Mouse (Mus musculus) liver, adult 2 months (tissue): ENCODE data around the gene Twnk. TPM values are rescaled to one million over a fixed set of nuclear protein-coding genes. Genes with fewer than 3 reads are reported as not detected.

Experiments
- DNase-seq: peaks from one replicate; pipeline ENCODE4 v3.0.0-alpha.2; 2011; ENCODE audit warnings: low read depth, low spot score; ENCODE audit errors: extremely low read depth
- H3K27ac ChIP-seq: fragments of 200-500 bp; replicated peaks from 2 replicates; pipeline ENCODE4 v1.5.1; 2012; ENCODE audit warnings: low read depth, mild to moderate bottlenecking, control low read depth, inconsistent platforms, low read length; ENCODE audit not compliant: insufficient read depth
- H3K27me3 ChIP-seq: fragments of 200-500 bp; 2 replicates; pipeline ENCODE4 v1.6.1; 2012; ENCODE audit warnings: mild to moderate bottlenecking, moderate library complexity, low read length, inconsistent platforms; ENCODE audit not compliant: control insufficient read depth, insufficient read depth
- H3K36me3 ChIP-seq: fragments of 200-500 bp; 2 replicates; pipeline ENCODE4 v1.6.1; 2012; ENCODE audit warnings: low read length, inconsistent platforms; ENCODE audit not compliant: control insufficient read depth, insufficient read depth
- H3K4me1 ChIP-seq: fragments of 200-500 bp; 2 replicates; pipeline ENCODE4 v1.6.1; 2011; ENCODE audit warnings: low read length; ENCODE audit not compliant: control insufficient read depth, insufficient read depth
- H3K4me3 ChIP-seq: fragments of 200-500 bp; 2 replicates; pipeline ENCODE4 v1.5.1; 2011; ENCODE audit warnings: low read depth, mild to moderate bottlenecking, control low read depth, low read length, moderate library complexity; ENCODE audit not compliant: insufficient read depth
- H3K79me2 ChIP-seq: fragments of 200-500 bp; 2 replicates; pipeline ENCODE4 v1.6.1; 2012; ENCODE audit warnings: inconsistent platforms, mild to moderate bottlenecking, low read length, moderate library complexity; ENCODE audit not compliant: control insufficient read depth, insufficient read depth
- H3K9ac ChIP-seq: fragments of 200-500 bp; 2 replicates; pipeline ENCODE4 v1.6.1; 2012; ENCODE audit warnings: low read depth, mild to moderate bottlenecking, control low read depth, inconsistent platforms, low read length
- CTCF ChIP-seq: fragments of 200-500 bp; IDR thresholded peaks from 2 replicates; pipeline ENCODE4 v1.5.1; 2011; ENCODE audit warnings: low read depth, low read length, control low read depth
- POLR2A ChIP-seq: fragments of 200-500 bp; IDR thresholded peaks from 2 replicates; pipeline ENCODE4 v1.6.1; 2011; ENCODE audit warnings: low read length, control low read depth; ENCODE audit not compliant: insufficient read depth; ENCODE audit errors: extremely low read depth
- WGBS: fragments of 180-500 bp; shearing (Covaris S2); methylation state at CpG from one replicate; pipeline ENCODE4 v1.1.7; 2018; 5-methylcytosine and 5-hydroxymethylcytosine counted together
- polyA plus RNA-seq: library from polyadenylated mRNA; depleted of rRNA; stranded (reverse); fragments of >200 nt; gene quantifications from 2 replicates; pipeline ENCODE4 v1.2.3, GENCODE M21; 2012; rRNA removed
- total RNA-seq: library from RNA; depleted of rRNA; stranded (reverse); fragments of >200 nt; gene quantifications from 2 replicates; pipeline ENCODE4 v1.2.3, GENCODE M21; 2014; rRNA removed

The Twnk gene
- total and polyA plus RNA-seq, 2 experiments: 7.8 to 11.9 TPM

DNA sequence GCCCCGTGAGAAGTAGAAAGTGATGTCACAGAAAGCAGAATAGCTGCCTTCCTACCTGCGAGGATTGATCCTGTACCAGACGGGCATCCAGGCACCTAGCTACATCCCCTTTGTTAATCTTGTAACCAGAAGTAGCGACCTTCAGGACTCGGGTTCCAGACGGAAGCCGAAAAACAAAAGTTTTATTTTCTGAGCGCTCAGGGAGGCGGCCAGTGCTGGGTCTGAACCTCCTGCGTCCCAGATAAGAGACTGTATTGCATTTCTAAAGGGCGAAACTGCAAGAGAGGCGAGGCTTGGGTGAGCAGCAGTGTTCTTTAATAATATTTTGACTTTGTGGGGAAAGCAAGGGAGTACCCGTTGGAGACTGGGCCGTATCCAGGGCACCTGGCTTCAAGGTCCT is 53.4 kb downstream of the Twnk start:
- Histone ChIP-seq H3K27me3 (peaks cover 3% of the 10 kb centered on the region; the same call in 1 of the 2 replicates), H3K4me1 (peaks cover 2% of the 10 kb centered on the region; the same call in 1 of the 2 replicates), H3K4me3 (peak overlapping the region; percentile 54), H3K79me2 (no peaks in the 10 kb centered on the region), H3K9ac (peak overlapping the region; percentile 58), H3K27ac (peak overlapping the region; percentile 85), H3K36me3 (no peaks in the 10 kb centered on the region)
- WGBS: 5% methylated on average over 14 of the region's 14 CpGs
- no peak for TF ChIP-seq POLR2A
- no peak for TF ChIP-seq CTCF
- DNase-seq: no peak

Other genes starting within 250 kb of the Twnk start
- gene Pax2, start 249.6 kb upstream of the Twnk start, total RNA-seq: not detected in 2 replicates
- gene Pax2, start 249.6 kb upstream of the Twnk start, polyA plus RNA-seq: not detected in 2 replicates
- 15.1 and 19.3 TPM in 2 replicates for gene Slf2, start 74.5 kb upstream of the Twnk start, total RNA-seq
- 4.9 and 7.9 TPM in 2 replicates for gene Slf2, start 74.5 kb upstream of the Twnk start, polyA plus RNA-seq
- gene Sema4g, start 16.6 kb upstream of the Twnk start, total RNA-seq: 58.5 and 79.0 TPM in 2 replicates
- 413 and 566 TPM in 2 replicates for gene Sema4g, start 16.6 kb upstream of the Twnk start, polyA plus RNA-seq
- gene Mrpl43, start 779 bp downstream of the Twnk start, total RNA-seq: 26.6 and 32.3 TPM in 2 replicates
- gene Mrpl43, start 779 bp downstream of the Twnk start, polyA plus RNA-seq: 76.2 and 80.0 TPM in 2 replicates
- gene Lzts2, start 8.8 kb downstream of the Twnk start, total RNA-seq: 3.4 and 4.6 TPM in 2 replicates
- gene Lzts2, start 8.8 kb downstream of the Twnk start, polyA plus RNA-seq: 14.2 and 14.3 TPM in 2 replicates
- not detected in 2 replicates for gene Pdzd7, start 40.1 kb downstream of the Twnk start, total RNA-seq
- 0.06 TPM in 1 of 2 replicates, not detected in the other for gene Pdzd7, start 40.1 kb downstream of the Twnk start, polyA plus RNA-seq
- 0.65 and 0.94 TPM in 2 replicates for gene Sfxn3, start 41.8 kb downstream of the Twnk start, total RNA-seq
- 0.76 and 1.5 TPM in 2 replicates for gene Sfxn3, start 41.8 kb downstream of the Twnk start, polyA plus RNA-seq
- gene Kazald1, start 69.6 kb downstream of the Twnk start, total RNA-seq: 0.67 and 1.2 TPM in 2 replicates
- 1.1 and 1.2 TPM in 2 replicates for gene Kazald1, start 69.6 kb downstream of the Twnk start, polyA plus RNA-seq
- gene Tlx1, start 145.0 kb downstream of the Twnk start, total RNA-seq: not detected in 2 replicates
- 0.05 TPM in 1 of 2 replicates, not detected in the other for gene Tlx1, start 145.0 kb downstream of the Twnk start, polyA plus RNA-seq
- under 0.01 TPM in 1 of 2 replicates, not detected in the other for gene Lbx1, start 230.1 kb downstream of the Twnk start, total RNA-seq
- not detected in 2 replicates for gene Lbx1, start 230.1 kb downstream of the Twnk start, polyA plus RNA-seq